Mouse (Mus musculus): ENCODE data around the gene Cenpb.

DNA sequence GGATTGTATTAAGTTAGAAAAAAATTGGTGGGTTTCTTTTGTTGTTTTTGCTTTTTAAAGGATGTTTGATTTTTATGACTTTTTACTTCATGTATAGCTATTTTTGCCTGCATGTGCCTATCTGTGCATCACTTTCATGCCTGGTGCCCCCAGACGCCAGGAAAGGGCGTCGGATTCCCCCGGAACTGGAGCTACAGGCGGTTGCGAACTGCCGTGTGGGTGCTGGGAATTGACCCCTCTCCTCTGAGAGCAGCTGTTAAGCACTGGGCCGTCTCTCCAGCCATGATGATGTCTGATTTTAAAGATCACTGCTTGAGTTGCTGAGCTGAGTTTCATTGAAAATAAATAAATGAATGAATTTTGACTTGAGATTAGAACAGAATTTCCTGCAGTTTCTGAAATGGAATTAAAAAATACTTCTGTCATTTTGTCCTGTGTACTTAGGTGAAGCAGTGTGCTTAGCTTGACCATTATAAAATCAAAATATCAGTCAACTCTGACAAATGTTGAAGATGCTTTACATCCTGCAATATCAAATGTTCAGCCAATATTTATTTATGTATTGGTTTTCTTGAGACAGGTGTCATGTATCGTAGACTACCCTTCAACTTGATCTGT, 46.8 kb downstream of the Cenpb start, which contains the start of gene Gm11037:
- no peak for TF ChIP-seq EP300 (IDR thresholded peaks at IDR 0.05; ENCODE audit: insufficient read depth, low read depth, low read length)
- no peak for TF ChIP-seq POLR2A (IDR thresholded peaks at IDR 0.05; ENCODE audit: insufficient read depth, low read depth, low read length)
- TF ChIP-seq CTCF (IDR thresholded peaks at IDR 0.05): no peak
